Comparison of ENCODE assay signal across 8 mouse cellular contexts in genomic region chr2:59881404-59881803, GRCm38 (mm10). TPM values are rescaled to one million over a fixed set of nuclear protein-coding genes. Genes with fewer than 3 reads are reported as not detected.
DNase-seq lines count a peak whose midpoint lies in the region; ATAC-seq and TF ChIP-seq lines count a peak whose summit lies in the region.

No protein-coding gene starts in this region.

- H3K36me3 ChIP-seq in embryonic facial prominence, embryonic 14.5 days (ENCODE audit: control insufficient read depth, insufficient read depth, low read length) = peaks cover 13% of the 10 kb centered on the region
- no peaks in the 10 kb centered on the region for H3K36me3 ChIP-seq in limb, embryonic 11.5 days (ENCODE audit: control insufficient read depth, insufficient read depth, low read length)
- H3K36me3 ChIP-seq in neural tube, embryonic 15.5 days = no peaks in the 10 kb centered on the region

- 0 out of 2 replicates have a peak overlapping the region, but pooled peaks have one; percentile 83 for H3K27ac ChIP-seq in embryonic facial prominence, embryonic 14.5 days (replicated peaks; ENCODE audit: low read depth, low read length)
- H3K27ac ChIP-seq in limb, embryonic 11.5 days (replicated peaks; ENCODE audit: low read depth, low read length) = no peak overlapping the region
- H3K27ac ChIP-seq in neural tube, embryonic 15.5 days (replicated peaks) = no peak overlapping the region

- 45% methylated on average over 6 of the region's 6 CpGs for WGBS in lung, adult 2 months
- WGBS in embryonic facial prominence, embryonic 14.5 days = 62% methylated on average over 6 of the region's 6 CpGs
- WGBS in limb, embryonic 11.5 days = 82% methylated on average over 6 of the region's 6 CpGs
- 86% methylated on average over 6 of the region's 6 CpGs for WGBS in neural tube, embryonic 15.5 days

- no peak for ATAC-seq in embryonic facial prominence, embryonic 14.5 days (ENCODE audit: low read depth)
- no peak for ATAC-seq in limb, embryonic 11.5 days (ENCODE audit: insufficient number of reproducible peaks, low FRiP score, low TSS enrichment, low read depth)
- no peak for ATAC-seq in neural tube, embryonic 15.5 days (ENCODE audit: low FRiP score)

- H3K4me3 ChIP-seq in lung, adult 2 months (replicated peaks; ENCODE audit: extremely low read depth, low read depth, low read length) = peak overlapping the region; percentile 34
- H3K4me3 ChIP-seq in embryonic facial prominence, embryonic 14.5 days (ENCODE audit: low read depth, low read length) = peak overlapping the region; percentile 83
- peak overlapping the region; percentile 71; the same call in 1 of the 2 replicates for H3K4me3 ChIP-seq in limb, embryonic 11.5 days (ENCODE audit: low read depth, low read length)
- H3K4me3 ChIP-seq in neural tube, embryonic 15.5 days (replicated peaks) = peak overlapping the region; percentile 88

- TF ChIP-seq POLR2A in lung, adult 2 months (IDR thresholded peaks at IDR 0.05; ENCODE audit: borderline replicate concordance, extremely low read depth, low read depth, low read length) = no peak

- no peak for DNase-seq in lung, adult 2 months
- no peak for DNase-seq in lung, postnatal 14 days
- DNase-seq in embryonic facial prominence, embryonic 14.5 days (ENCODE audit: low spot score) = peak; percentile 22
- DNase-seq in limb, embryonic 11.5 days (ENCODE audit: low spot score) = no peak
- DNase-seq in adrenal gland, postnatal 10 days = no peak
- no peak for DNase-seq in gastrocnemius, adult 8-10 months (ENCODE audit: low spot score in 2 of 2)
- no peak for DNase-seq in thymus, postnatal 0 days (ENCODE audit: low spot score)

- no peaks in the 10 kb centered on the region for H3K27me3 ChIP-seq in embryonic facial prominence, embryonic 14.5 days (replicated peaks; ENCODE audit: control insufficient read depth, insufficient read depth, low read length)
- H3K27me3 ChIP-seq in limb, embryonic 11.5 days (ENCODE audit: control insufficient read depth, insufficient read depth, low read length) = no peaks in the 10 kb centered on the region
- no peaks in the 10 kb centered on the region for H3K27me3 ChIP-seq in neural tube, embryonic 15.5 days (replicated peaks)

- H3K9ac ChIP-seq in embryonic facial prominence, embryonic 14.5 days (ENCODE audit: low read depth, low read length) = peak overlapping the region; percentile 86; the same call in 1 of the 2 replicates
- no peak overlapping the region for H3K9ac ChIP-seq in limb, embryonic 11.5 days (ENCODE audit: low read length)
- H3K9ac ChIP-seq in neural tube, embryonic 15.5 days (replicated peaks) = no peak overlapping the region

- TF ChIP-seq CTCF in lung, adult 2 months (IDR thresholded peaks at IDR 0.05; ENCODE audit: insufficient read depth, low read length) = no peak

- H3K4me2 ChIP-seq in embryonic facial prominence, embryonic 14.5 days (ENCODE audit: low read depth, low read length) = peak overlapping the region; percentile 63
- H3K4me2 ChIP-seq in limb, embryonic 11.5 days (ENCODE audit: low read depth, severe bottlenecking) = peak overlapping the region; percentile 55; the same call in 1 of the 2 replicates
- peak overlapping the region; percentile 84 for H3K4me2 ChIP-seq in neural tube, embryonic 15.5 days

- H3K4me1 ChIP-seq in lung, adult 2 months (ENCODE audit: control insufficient read depth, insufficient read depth, low read length) = no peaks in the 10 kb centered on the region; the same call in 1 of the 2 replicates
- H3K4me1 ChIP-seq in embryonic facial prominence, embryonic 14.5 days (ENCODE audit: control insufficient read depth, insufficient read depth, low read length) = 0 out of 2 replicates have a peak, but pooled peaks cover 3% of the 10 kb centered on the region
- no peaks in the 10 kb centered on the region for H3K4me1 ChIP-seq in limb, embryonic 11.5 days (ENCODE audit: control insufficient read depth, insufficient read depth, low read length)
- H3K4me1 ChIP-seq in neural tube, embryonic 15.5 days = peaks cover 5% of the 10 kb centered on the region

- H3K9me3 ChIP-seq in embryonic facial prominence, embryonic 14.5 days (ENCODE audit: control insufficient read depth, low read length) = no peaks in the 10 kb centered on the region
- no peaks in the 10 kb centered on the region for H3K9me3 ChIP-seq in limb, embryonic 11.5 days (ENCODE audit: control insufficient read depth, low read length)
- no peaks in the 10 kb centered on the region for H3K9me3 ChIP-seq in neural tube, embryonic 15.5 days (replicated peaks)

RNA-seq across cellular contexts. Expression of gene Wdsub1, which starts 1.0 kb away (rescaled TPM):
- polyA plus RNA-seq in lung, adult 2 months (2012; rRNA removed) = 82.3 and 87.3 TPM in 2 replicates
- polyA plus RNA-seq in embryonic facial prominence, embryonic 14.5 days (2014; fragmentation: Nextera tagmentation; extraction: Ambion mirVana) = 29.1 and 32.7 TPM in 2 replicates
- 32.3 and 33.5 TPM in 2 replicates for polyA plus RNA-seq in limb, embryonic 11.5 days (2014; fragmentation: Nextera tagmentation; extraction: Ambion mirVana)
- 15.9 and 20.0 TPM in 2 replicates for polyA plus RNA-seq in neural tube, embryonic 15.5 days (2015; fragmentation: Nextera tagmentation; extraction: Ambion mirVana)
- total RNA-seq in adrenal gland, postnatal 10 days (2021) = 10 to 100 TPM; 18.2 to 18.5 TPM
- total RNA-seq in gastrocnemius, adult 8-10 months (2022) = 10 to 100 TPM; 12.5 to 16.6 (median 15.4) TPM
- polyA plus RNA-seq in thymus, postnatal 0 days (2015; fragmentation: Nextera tagmentation; extraction: Ambion mirVana) = 16.3 and 19.0 TPM in 2 replicates

Comparison
In these comparisons a context has a peak if more than half of its experiments do, and no peak if none do; other contexts are left out.
1. H3K4me3 ChIP-seq: peak in every context shown above with its lines; median percentile 88 in neural tube, embryonic 15.5 days; 83 in embryonic facial prominence, embryonic 14.5 days; 71 in limb, embryonic 11.5 days; 34 in lung, adult 2 months.